Mouse (Mus musculus): Measurements from ENCODE around the gene Sorcs3.

Sorcs3 gene

DNA sequence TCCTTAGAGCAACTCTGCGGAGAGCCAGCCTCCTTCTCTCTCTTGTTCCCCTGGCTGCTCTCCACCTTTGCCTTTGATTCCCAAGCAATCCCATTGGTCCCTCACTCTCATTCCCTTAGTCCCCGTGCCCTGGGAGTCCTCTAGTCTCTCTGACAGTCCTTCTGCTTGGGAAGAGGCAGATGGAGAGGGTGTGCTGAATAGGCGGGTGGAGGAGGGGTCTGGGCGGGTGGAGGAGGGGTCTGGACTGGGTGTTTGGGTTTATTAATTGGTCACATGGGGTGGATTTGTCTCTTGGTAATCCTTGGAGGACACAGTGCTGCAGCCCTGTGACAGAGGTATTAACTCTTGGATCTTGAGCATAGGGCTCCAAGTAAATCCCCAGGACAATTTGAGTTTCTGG, 77.4 kb downstream of the Sorcs3 start:
- DNase-seq (ENCODE audit: low spot score in 2 of 2): no peak

DNA sequence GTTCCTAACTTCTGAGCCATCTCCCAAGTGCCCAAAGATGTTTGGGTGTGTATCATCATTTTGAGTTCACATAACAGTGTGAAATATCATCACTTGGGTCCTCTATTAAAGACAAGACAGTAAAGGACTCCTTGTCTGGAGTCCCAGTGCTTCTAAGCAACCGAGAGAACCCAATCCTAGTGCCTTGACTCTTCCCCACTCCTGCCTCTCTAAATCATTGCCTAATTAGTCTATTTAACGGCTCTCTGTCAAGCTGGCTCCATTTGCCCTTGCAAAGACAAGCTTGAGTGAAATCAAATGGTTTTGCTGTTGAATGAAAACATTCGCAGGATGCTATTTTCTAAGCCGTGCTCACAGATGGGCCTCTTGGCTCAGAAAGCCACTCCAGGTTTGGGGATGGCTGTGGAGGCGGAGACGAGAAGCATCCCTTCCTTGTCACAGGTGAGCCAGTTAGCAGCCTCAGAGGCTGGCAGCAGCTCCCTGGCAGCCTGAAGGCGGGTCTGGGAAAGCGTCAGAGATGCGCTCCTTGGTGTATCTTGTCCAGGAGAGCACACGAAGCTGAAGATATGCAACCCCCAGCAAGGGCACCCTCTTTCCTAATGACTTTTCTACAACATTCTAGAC, 79.9 kb downstream of the Sorcs3 start:
- no peak for DNase-seq (ENCODE audit: low spot score in 2 of 2)

DNA sequence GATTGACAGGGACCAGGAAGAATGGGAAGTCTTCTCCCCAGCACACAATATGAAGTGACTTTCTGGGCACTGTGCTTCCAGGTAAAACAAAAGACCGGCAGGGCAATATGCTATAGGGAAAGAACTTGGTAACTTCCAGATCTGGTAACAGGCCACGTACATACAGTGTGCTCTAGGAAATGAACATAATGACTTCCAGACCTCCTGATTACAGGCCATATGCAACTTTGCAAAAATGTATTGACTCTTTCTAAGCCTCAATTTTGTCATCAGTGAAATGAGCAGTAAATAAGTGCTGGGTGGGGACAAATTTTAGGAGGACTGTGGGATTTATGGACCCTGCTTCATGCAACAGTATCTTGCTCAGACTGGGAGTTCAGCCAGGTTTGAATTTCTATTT, 88.4 kb downstream of the Sorcs3 start:
- DNase-seq (ENCODE audit: low spot score in 2 of 2): no peak

DNA sequence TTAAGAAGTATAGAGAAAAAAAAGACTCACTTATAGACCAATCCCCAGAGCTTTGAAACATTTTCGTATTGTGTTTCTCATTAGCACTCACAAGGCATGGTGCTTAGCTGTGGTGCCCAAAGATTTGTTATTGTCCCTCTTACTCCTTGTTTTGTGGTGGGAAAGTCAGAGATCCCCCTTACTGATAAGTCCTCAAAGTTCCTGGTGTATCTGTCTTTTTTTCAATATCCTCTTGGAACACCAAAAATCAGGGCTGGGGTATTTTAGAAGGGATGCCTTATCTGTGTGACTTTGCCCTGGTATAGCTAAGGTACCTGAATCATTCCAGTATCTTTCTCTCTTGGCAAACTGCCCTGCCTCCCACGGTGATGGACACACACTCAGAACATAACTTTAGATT, 92.6 kb downstream of the Sorcs3 start:
- DNase-seq (ENCODE audit: low spot score in 2 of 2): no peak

DNA sequence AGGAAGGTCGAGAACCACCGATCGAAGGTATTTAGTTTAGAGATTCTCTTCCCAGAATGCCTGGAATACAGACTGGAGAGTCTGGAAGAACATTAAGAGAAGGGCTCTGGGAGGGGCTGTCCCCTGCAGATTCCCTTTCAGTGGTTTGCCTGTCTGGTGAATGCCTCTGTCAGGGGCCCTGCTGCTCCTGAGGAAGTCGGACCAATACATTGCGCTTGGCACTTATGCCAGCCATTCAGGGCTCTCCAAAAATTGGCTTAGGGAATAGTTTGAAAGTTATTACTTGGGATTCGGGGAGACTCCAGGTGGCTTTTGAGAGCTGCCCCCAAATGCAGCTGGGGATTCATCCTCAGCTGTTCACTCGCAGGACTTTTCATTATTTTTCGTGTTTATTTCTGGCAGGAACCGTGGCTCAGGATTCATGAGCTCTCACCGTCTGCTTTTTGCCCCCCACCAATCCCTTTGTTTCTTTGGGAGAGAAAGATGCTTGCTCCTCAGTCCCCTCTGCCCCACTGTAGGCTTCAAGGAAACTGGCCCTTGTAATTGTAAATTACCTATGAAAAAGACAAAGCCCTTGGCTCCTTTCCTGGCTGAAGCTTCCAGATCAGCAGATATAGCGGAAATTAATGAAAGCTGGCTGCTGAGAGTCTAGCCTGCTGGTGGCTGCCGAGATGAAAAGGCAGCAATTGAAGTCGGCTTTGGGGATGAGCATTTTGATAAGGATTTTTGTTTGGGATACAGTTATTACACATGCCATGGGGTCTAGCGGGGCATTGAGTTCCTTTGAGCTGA, 94.8 kb downstream of the Sorcs3 start:
- no peak for DNase-seq (ENCODE audit: low spot score in 2 of 2)

DNA sequence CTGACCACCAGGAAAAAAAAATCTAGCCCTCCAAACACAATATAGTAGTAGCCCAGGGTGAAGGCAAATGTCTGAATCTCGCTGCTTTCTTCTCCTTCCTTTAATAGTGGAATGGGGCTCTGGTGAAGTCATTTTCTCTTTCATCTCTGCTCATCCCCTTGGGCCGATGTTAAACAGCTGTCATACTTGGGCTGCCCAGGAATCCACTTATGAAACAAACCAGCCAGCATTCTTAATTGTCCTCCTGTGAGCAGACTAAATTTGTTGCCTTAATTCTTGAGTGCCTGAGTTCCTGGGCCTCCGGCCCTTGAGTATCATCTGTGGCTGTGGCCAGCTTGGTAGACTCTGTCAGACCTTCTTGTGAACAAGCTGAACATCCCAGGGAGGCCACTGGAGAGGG, 95.5 kb downstream of the Sorcs3 start:
- DNase-seq (ENCODE audit: low spot score in 2 of 2): no peak

DNA sequence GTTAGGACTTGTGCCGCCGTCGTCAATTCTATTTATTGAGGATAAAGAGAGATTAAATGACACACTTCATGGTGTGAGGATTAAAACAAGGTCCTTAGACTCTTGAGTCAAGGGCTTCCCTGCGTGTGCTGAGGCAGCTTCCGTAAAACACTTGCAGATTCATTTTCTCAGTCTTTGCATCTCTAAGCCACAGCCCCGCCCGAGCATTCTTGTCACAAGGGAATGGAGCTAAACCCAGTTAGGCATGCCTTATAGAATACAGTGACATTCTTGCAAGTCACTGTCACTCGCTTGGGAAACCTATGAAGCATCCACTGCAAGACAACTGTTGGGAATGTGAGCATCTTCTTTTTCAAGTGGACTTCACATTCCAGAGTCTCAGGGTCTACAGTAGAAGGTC, 102.5 kb downstream of the Sorcs3 start:
- no peak for DNase-seq (ENCODE audit: low spot score in 2 of 2)

DNA sequence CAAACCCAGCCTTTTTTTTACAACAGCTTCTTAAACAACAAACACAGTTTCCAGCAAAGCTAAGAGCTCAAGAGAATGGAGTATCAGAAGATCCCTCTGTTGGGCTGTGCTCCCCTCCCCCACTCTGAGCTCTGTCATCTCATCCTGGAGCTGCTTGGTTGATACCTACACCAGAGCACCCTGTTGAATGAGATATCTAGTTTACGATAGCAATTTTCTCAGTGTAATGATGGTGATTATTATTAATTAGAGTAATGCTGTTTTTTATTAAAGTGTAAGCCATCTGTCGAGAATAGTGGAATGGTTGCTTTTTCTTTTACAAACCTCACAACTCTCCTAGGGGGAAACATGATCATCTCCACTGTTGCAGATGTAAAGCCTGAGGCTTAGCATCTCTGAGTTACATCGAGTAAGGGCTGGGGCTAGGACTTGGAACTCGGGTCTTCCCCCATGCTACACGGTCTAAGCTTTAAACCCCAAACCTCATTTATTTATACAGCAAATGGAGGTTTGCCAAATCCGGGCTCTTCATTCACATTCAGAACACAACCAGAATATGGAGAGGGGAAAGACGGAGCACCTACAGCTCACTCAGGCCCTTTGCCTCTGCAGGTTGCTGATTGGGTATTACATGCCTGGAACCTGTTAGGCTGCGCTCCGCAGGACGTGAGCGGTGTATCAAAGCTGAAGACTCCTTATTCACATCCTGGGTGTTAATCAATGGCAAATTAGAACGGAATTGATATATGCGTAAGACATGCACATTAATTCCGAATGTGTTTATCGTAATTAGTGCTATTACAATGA, 103.9 kb downstream of the Sorcs3 start:
- no peak for DNase-seq (ENCODE audit: low spot score in 2 of 2)

DNA sequence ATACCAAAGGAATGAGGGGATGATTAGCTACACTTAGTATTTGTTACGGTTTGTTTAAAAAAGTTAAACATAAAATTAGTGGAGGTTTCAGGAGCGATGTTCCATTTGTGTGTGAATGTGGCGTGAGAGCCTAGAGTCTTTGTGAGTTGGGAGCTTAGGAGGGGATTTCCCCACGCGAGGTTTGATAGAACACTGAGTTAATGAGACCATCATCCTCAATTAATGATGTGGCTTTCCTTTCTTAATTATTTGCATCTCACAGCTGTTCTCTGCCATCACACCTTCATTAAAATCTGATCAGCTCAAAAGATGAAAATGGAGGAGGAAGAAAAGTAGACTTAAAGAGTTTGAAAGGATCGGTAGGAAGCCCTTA, 104.5 kb downstream of the Sorcs3 start:
- DNase-seq (ENCODE audit: low spot score in 2 of 2): no peak

DNA sequence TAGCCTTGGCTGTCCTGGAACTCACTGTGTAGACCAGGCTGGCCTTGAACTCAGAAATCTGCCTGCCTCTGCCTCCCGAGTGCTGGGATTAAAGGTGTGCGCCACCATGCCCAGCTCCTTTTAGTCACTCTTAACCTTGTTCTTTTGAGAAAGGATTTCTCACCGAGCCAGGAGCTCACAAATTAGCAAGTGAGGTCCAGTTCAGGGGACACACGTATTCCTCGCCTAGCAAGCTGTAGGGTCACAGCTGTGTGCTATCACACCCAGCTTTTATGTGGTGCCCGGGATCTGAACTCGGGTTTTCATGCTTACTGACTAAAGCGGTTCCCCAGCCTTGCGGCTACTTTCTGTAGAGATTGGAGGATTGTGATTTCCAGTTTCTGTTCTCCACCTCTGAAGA, 108.0 kb downstream of the Sorcs3 start:
- DNase-seq (ENCODE audit: low spot score in 2 of 2): no peak

DNA sequence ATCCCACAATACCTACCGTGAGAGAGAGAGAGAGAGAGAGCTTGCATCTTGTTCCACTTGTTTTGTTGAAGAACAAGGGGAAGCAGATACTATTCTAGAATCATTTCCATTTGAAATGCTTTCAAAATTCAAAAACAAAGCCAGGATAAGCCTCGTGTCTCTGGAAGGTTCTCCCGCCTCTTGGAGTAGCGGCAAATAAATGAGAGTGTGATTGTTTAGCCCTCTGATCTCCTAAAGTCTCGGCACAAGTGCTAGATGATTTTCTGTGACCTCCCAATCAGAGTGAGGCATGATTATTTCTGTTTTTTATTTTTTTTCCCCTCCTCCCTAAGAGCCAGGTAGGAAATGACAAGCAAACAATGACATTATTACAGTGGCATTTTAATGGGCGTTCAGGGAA, 121.3 kb downstream of the Sorcs3 start:
- no peak for DNase-seq (ENCODE audit: low spot score in 2 of 2)

DNA sequence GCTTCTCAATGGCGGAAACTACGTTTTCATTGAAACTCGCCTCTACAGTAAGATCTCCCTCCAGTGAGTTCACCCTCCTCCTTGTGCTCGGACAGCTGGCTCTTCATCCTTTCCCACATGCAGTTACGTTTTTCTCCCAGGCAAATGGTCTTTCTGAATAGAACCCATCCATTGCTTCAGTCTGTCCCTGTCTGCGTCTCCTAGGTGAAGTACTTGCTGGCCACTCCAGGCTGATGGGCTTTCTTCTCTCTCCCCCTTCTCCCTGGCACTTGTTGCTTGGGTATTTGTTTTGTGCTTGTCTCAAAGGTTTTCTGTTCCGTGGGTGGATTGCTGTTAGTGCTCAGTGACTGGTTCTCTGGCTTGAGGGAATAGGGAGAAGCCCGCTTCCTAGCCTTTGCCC, 122.3 kb downstream of the Sorcs3 start:
- no peak for DNase-seq (ENCODE audit: low spot score in 2 of 2)

DNA sequence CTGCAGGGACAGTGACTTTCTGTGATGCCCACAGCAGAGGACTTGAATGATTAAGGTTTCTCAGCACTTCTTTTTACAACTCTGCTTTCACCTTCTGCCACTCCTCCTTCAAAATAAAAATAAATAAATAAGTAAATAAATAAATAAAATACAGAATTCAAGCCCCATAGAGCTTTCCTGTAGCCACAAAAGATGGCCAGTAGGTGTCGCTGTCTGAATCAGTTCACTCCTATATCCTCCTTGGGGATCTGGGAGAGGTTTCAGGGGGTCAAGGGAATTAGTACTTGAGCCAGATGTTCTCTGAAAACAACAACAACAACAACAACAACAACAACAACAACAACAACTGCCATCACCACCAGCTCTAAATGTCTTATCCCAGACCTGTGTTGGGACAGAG, 125.8 kb downstream of the Sorcs3 start:
- no peak for DNase-seq (ENCODE audit: low spot score in 2 of 2)

DNA sequence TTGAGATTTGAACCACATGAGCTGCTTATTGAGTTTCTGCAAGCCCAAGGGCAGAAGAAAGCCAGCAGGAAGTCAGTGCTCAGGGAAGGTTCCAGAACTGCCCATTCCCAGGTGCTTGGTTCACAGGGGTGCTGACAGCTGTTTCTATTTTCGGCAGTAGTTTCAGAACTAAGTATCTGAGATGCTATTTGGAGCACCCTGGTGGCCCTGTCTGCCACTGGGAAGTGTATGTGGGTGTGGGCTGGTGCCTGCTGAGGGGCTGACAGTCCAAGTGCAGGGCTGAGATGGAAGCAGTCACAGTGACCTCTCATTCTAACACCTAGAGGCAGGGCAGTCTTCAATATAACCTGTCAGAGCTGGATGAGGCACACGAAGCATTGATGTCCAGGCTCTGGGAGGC, 127.3 kb downstream of the Sorcs3 start:
- no peak for DNase-seq (ENCODE audit: low spot score in 2 of 2)

DNA sequence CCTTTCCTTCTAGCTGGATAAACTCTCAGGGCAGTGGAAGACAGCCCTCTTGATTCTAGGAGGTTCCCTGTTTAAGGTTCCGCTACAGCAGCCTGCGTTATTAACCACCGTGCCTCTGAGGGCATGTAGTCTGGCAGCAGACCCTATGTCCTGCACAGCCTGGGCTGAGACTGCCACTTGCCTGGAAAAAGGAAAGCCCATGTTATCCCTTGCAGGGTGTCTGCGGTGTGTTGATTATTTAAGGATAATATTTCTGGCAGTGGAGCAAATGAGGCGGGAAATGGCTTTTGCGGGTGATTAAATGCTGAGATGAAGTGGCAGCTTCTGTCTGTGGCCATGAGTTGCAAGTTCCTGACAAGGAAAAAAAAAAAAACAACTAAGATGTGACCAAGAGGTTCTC, 131.6 kb downstream of the Sorcs3 start:
- no peak for DNase-seq (ENCODE audit: low spot score in 2 of 2)

DNA sequence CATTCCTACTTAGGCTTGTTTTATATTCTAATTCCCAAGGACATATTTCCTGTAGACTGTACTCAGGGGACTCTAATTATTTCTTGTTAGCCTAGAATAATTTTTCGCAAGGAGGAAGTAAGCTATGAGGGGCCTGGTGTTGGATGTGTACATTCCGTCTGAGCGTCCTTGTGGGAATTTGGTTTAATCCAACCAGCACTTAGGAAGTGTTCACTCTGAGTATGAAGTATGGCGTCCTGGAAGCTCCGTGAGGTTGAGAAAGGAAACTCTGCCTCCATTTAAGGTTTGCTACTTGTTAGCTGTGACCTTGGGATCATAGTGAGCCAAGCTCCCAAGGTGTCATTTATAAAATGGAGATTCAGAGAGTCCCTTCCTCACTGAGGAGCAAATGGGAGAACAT, 132.3 kb downstream of the Sorcs3 start:
- DNase-seq (ENCODE audit: low spot score in 2 of 2): no peak

DNA sequence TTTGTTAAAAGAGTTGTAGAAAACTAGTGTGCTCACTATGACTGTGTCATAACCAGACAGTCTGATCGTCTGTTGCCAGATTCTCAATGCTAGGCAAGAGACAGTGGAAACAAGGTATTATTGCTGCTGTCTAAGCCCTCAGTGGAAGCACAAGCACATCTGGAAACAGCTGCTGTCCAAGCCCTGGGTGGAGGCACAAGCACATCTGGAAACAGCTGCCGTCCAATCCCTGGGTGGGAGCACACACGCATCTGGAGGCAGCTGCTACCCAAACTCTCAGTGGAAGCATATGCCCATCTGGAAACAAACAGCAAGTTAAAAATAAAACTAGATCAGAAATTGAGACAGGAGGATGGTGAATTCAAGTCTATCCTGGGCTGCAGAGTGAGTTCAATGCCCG, 136.9 kb downstream of the Sorcs3 start:
- DNase-seq (ENCODE audit: low spot score in 2 of 2): no peak

DNA sequence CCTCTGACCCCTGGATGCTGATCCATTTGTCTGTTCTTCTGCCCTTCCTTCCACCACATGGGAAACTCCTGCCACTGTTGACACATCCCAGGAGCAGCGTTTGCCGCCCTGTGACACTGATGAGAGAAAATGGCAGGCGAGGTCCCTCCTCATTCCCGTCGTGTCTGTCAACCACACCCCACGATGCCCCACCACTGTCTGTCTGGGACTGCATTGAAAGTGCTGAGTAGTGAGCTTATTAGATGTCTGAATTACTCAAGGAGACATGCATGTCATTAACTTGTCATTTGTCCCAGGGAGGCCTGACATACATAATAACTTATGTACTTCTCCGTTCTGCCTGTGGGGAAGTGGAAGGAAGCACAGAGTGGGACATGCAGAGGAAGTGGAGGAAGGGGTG, 137.6 kb downstream of the Sorcs3 start:
- DNase-seq (ENCODE audit: low spot score in 2 of 2): no peak

DNA sequence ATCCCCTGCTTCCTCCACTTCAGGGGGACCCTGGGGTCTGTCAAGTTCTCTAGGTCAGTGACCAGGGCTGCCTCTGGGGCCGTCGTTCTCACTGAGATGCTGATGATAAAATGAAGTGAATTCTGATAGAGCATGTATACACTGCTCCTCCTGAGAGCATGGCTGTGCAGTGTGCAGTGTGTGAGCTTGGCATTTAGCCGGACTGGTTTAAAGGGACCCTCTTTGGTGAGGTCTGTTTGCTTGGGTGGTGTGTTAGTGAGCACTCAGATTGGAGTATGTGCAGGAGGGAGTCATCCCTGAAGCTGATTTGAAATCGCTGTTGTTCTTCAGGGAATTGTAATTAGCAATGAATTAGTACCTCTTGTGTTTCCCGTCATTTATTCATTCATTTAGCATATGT, 141.3 kb downstream of the Sorcs3 start:
- DNase-seq (ENCODE audit: low spot score in 2 of 2): no peak

DNA sequence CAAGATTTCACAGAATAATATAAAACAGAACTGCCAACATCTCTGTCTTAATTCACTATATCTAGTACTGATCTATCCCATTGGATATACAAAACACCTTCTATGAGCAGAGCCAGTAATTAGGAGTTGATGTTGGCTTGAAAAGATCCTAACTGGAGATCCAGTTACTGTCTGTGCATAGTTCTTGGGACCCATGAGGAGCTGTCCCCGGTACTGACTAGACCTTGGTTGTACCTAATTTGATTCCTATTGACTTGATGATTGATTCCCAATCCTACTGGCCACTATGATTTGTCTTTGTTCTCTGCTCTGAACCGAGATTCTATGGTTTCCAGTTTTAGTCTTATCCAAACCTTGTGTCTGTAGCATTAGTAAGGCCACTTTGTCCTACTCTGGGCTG, 151.0 kb downstream of the Sorcs3 start:
- no peak for DNase-seq (ENCODE audit: low spot score in 2 of 2)

DNA sequence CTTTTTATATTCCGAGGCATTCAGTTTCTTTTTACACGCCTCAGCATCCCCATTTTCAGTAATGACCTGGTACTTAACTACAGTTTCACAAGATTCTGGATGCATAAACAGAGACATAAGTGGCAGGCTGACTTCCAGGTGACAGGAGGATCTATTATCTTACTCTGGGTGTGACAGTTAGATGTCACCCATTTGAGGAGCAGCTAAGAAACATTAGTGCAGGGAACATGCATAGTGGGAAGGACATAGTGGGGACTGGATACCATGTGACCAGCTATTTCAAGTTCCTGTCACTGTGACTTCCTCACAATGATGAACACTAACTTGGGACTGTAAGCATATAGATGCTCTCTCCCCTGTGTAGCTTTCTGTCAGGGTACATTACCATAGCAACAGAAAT, 156.3 kb downstream of the Sorcs3 start:
- no peak for DNase-seq (ENCODE audit: low spot score in 2 of 2)

DNA sequence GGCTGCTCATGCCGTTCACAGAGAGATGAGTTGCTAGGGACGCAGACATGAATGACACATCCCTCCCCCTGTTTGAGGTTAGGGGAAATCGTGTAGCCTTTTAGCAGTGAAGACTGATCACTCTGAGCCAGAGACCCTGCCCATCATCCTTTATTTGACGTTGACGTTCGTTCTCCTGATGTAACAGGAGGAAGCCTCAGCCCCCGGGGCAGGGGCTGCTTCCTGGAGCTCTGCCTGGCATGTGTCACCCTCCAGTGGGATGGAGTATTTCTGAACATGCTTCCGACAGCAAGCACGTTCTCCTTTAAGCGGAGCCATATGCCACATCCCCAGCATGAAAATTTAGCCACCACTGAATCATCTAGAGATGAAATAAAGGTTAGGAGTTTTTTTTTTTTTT, 162.2 kb downstream of the Sorcs3 start:
- no peak for DNase-seq (ENCODE audit: low spot score in 2 of 2)

DNA sequence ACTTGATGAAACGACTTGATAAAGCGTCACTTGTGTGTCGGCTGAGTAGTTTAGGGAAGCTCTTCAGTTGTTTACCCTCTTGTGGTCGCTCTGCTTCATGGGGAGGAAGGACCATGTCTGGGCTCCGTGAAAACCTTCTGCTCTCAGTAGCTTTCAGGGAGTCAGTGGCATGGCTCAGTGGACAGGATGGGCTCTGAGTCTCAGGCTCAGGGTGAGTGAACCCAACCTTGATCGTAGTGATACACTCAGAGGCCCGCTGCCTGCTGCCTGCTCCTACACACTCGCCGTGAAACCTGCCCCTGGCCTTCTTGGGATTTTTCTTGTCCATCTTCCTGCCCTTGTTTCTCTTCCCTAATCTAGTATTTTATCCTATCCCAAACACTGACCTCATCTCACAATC, 166.0 kb downstream of the Sorcs3 start:
- no peak for DNase-seq (ENCODE audit: low spot score in 2 of 2)

Data from urinary bladder, adult 18-20 months (tissue).